Mouse (Mus musculus): Measurements from ENCODE around the gene Gm1123.

GRCm38 (mm10) chr9:99072538-99072937 is 37.0 kb upstream of the Gm1123 start:
- no peak for TF ChIP-seq CTCF (IDR thresholded peaks at IDR 0.05; ENCODE audit: borderline replicate concordance, insufficient read depth, low read depth, low read length)
- no peak for TF ChIP-seq POLR2A (IDR thresholded peaks at IDR 0.05; ENCODE audit: borderline replicate concordance, insufficient read depth, low read length)

Measured in cerebellum, adult 2 months (tissue).